Mouse (Mus musculus) lung, postnatal 0 days (tissue): Measurements from ENCODE around the gene Ift122.
A peak's percentile ranks its signal among the peaks of the same experiment; 100 is the strongest.

Source experiments
- CTCF ChIP-seq: IDR thresholded peaks from 2 replicates; pipeline ENCODE4 v1.5.1; 2016; ENCODE audit warnings: antibody characterized with exemption, mild to moderate bottlenecking
- EP300 ChIP-seq: IDR thresholded peaks from 2 replicates; pipeline ENCODE4 v1.6.1; 2016; ENCODE audit warnings: antibody characterized with exemption, mild to moderate bottlenecking, control low read depth

GRCm38 (mm10) chr6:115971273-115972060, 118.2 kb downstream of the Ift122 start:
- 0 out of 2 replicates have a peak, but pooled peaks have one; percentile 6 for TF ChIP-seq CTCF
- peak; percentile 78 for TF ChIP-seq EP300
